10 mouse cellular contexts compared by ENCODE assay signal in the genomic region with DNA sequence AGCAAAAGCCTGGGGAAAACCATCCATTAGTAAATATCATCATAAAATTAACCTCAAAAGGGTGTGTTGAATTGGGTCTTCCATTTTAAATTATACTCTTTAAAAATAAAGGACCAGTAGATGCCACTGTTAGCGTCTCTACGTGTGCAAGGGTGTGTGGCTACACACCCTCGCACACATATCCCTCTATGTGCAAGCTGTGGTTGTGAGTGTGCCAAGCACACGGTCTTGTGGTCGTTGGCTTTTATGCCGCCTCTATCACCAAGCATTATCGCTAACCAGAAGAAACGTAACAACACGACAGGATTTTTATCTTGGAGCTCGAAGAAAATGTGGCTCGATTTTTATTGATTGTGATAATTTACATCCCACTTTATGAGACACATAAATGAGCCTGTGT. TPM values are rescaled to one million over a fixed set of nuclear protein-coding genes. Genes with fewer than 3 reads are reported as not detected.
DNase-seq lines count a peak whose midpoint lies in the region; ATAC-seq and TF ChIP-seq lines count a peak whose summit lies in the region.
"Had no signal": no experiment of that assay in that cellular context is flagged by ENCODE, and none has a peak within 500 bp of the region (broad histone marks: within the 10 kb centered on the region; RNA-seq: fewer than 3 reads in every experiment).

No protein-coding gene starts in this region.

- no peak for ATAC-seq in heart, embryonic 16.5 days (replicated peaks; ENCODE audit: extremely low read depth, insufficient read depth, low FRiP score)
- no peak for ATAC-seq in hindbrain, embryonic 12.5 days (ENCODE audit: low FRiP score)
- no peak for ATAC-seq in liver, postnatal 0 days

- WGBS in heart, embryonic 16.5 days, result 54% methylated on average over 11 of the region's 11 CpGs
- WGBS in embryonic facial prominence, embryonic 10.5 days, result 53% methylated on average over 11 of the region's 11 CpGs
- WGBS in hindbrain, embryonic 12.5 days, result 58% methylated on average over 11 of the region's 11 CpGs
- WGBS in liver, postnatal 0 days (ENCODE audit: insufficient replicate concordance), result 37% methylated on average over 11 of the region's 11 CpGs

- no peak for TF ChIP-seq EP300 in liver, postnatal 0 days (IDR thresholded peaks at IDR 0.05; ENCODE audit: low read depth)

- H3K9me3 ChIP-seq in heart, embryonic 16.5 days (replicated peaks; ENCODE audit: control insufficient read depth, low read length), result no peaks in the 10 kb centered on the region
- H3K9me3 ChIP-seq in embryonic facial prominence, embryonic 10.5 days, result no peaks in the 10 kb centered on the region
- no peaks in the 10 kb centered on the region for H3K9me3 ChIP-seq in hindbrain, embryonic 12.5 days (replicated peaks)
- no peaks in the 10 kb centered on the region for H3K9me3 ChIP-seq in liver, postnatal 0 days (ENCODE audit: low read length)
- H3K9me3 ChIP-seq: midbrain, embryonic 12.5 days had no signal

- no peak for TF ChIP-seq CTCF in liver, postnatal 0 days (IDR thresholded peaks at IDR 0.05; ENCODE audit: low read depth)

- peak overlapping the region; percentile 89; the same call in 1 of the 2 replicates for H3K4me2 ChIP-seq in heart, embryonic 16.5 days (ENCODE audit: low read depth, low read length)
- H3K4me2 ChIP-seq in hindbrain, embryonic 12.5 days (replicated peaks), result peak overlapping the region; percentile 91
- peak overlapping the region; percentile 82 for H3K4me2 ChIP-seq in liver, postnatal 0 days (ENCODE audit: low read depth, low read length)

- H3K9ac ChIP-seq in heart, embryonic 16.5 days (ENCODE audit: low read length), result no peak overlapping the region; the same call in 1 of the 2 replicates
- H3K9ac ChIP-seq in hindbrain, embryonic 12.5 days, result no peak overlapping the region
- peak overlapping the region; percentile 90; the same call in 1 of the 2 replicates for H3K9ac ChIP-seq in liver, postnatal 0 days (replicated peaks)

- peaks cover 26% of the 10 kb centered on the region for H3K4me1 ChIP-seq in heart, embryonic 16.5 days (ENCODE audit: control insufficient read depth, insufficient read depth, low read length)
- peaks cover 50% of the 10 kb centered on the region for H3K4me1 ChIP-seq in embryonic facial prominence, embryonic 10.5 days
- H3K4me1 ChIP-seq in hindbrain, embryonic 12.5 days, result peaks cover 31% of the 10 kb centered on the region
- peaks cover 27% of the 10 kb centered on the region for H3K4me1 ChIP-seq in liver, postnatal 0 days (ENCODE audit: insufficient read depth)

- H3K36me3 ChIP-seq in heart, embryonic 16.5 days (ENCODE audit: control insufficient read depth, insufficient read depth), result no peaks in the 10 kb centered on the region
- H3K36me3 ChIP-seq in embryonic facial prominence, embryonic 10.5 days (replicated peaks), result peaks cover 16% of the 10 kb centered on the region
- H3K36me3 ChIP-seq in hindbrain, embryonic 12.5 days, result 0 out of 2 replicates have a peak, but pooled peaks cover 4% of the 10 kb centered on the region
- peaks cover 12% of the 10 kb centered on the region for H3K36me3 ChIP-seq in liver, postnatal 0 days (replicated peaks; ENCODE audit: insufficient read depth, low read length)
- H3K36me3 ChIP-seq: midbrain, embryonic 12.5 days had no signal

- H3K4me3 ChIP-seq in heart, embryonic 16.5 days (ENCODE audit: low read length), result no peak overlapping the region
- peak overlapping the region; percentile 93; the same call in 1 of the 2 replicates for H3K4me3 ChIP-seq in embryonic facial prominence, embryonic 10.5 days
- no peak overlapping the region for H3K4me3 ChIP-seq in hindbrain, embryonic 12.5 days
- H3K4me3 ChIP-seq in liver, postnatal 0 days (ENCODE audit: low read depth, low read length), result peak overlapping the region; percentile 72

- no peak for DNase-seq in heart, postnatal 10 days
- no peak for DNase-seq in embryonic facial prominence, embryonic 10.5 days (ENCODE audit: low spot score)
- no peak for DNase-seq in liver, postnatal 0 days
- no peak for DNase-seq in right cerebral cortex, postnatal 25 days
- no peak for DNase-seq in urinary bladder, postnatal 36 days (ENCODE audit: low spot score in 2 of 2)
- no peak for DNase-seq in retina, embryonic 14.5 days (ENCODE audit: low spot score)
- DNase-seq: gastrocnemius, postnatal 25 days had no signal

- H3K27ac ChIP-seq in heart, embryonic 16.5 days (ENCODE audit: low read length), result peak overlapping the region; percentile 99
- no peak overlapping the region for H3K27ac ChIP-seq in embryonic facial prominence, embryonic 10.5 days (replicated peaks)
- no peak overlapping the region for H3K27ac ChIP-seq in hindbrain, embryonic 12.5 days
- peak overlapping the region; percentile 99 for H3K27ac ChIP-seq in liver, postnatal 0 days (ENCODE audit: low read depth)

- intact Hi-C loops in heart, postnatal 10 days (cut with DNase I), result loop anchor here (2.0 kb wide), 1 partner anchor 88 kb away; no protein-coding TSS in a partner anchor

- H3K27me3 ChIP-seq in heart, embryonic 16.5 days (ENCODE audit: control insufficient read depth, insufficient read depth, low read length), result no peaks in the 10 kb centered on the region
- 0 out of 2 replicates have a peak, but pooled peaks cover 21% of the 10 kb centered on the region for H3K27me3 ChIP-seq in embryonic facial prominence, embryonic 10.5 days (replicated peaks; ENCODE audit: low read depth, poor library complexity, severe bottlenecking)
- no peaks in the 10 kb centered on the region for H3K27me3 ChIP-seq in hindbrain, embryonic 12.5 days
- no peaks in the 10 kb centered on the region for H3K27me3 ChIP-seq in liver, postnatal 0 days (ENCODE audit: insufficient read depth, low read length)

RNA-seq across cellular contexts. Expression of gene Irs2, which starts 2.1 kb away (rescaled TPM):
- polyA plus RNA-seq in heart, embryonic 16.5 days (2015; fragmentation: Nextera tagmentation; extraction: Ambion mirVana), result 2.3 and 2.9 TPM in 2 replicates
- 10 to 100 TPM; 17.7 to 22.0 TPM for total RNA-seq in heart, postnatal 10 days (2021)
- 7.9 and 8.1 TPM in 2 replicates for polyA plus RNA-seq in embryonic facial prominence, embryonic 10.5 days (2016; fragmentation: Nextera tagmentation; extraction: Ambion mirVana)
- polyA plus RNA-seq in hindbrain, embryonic 12.5 days (2016; fragmentation: Nextera tagmentation; extraction: Ambion mirVana), result 9.8 and 10.4 TPM in 2 replicates
- polyA plus RNA-seq in liver, postnatal 0 days (2015; fragmentation: Nextera tagmentation; extraction: Ambion mirVana), result 4.4 and 5.7 TPM in 2 replicates

Comparison
In these comparisons a context has a peak if more than half of its experiments do, and no peak if none do; other contexts are left out.
1. H3K27ac ChIP-seq: peak in heart, embryonic 16.5 days (single experiment) and liver, postnatal 0 days (single experiment); none in embryonic facial prominence, embryonic 10.5 days (single experiment) and hindbrain, embryonic 12.5 days (single experiment).
2. H3K4me3 ChIP-seq: peak in embryonic facial prominence, embryonic 10.5 days (single experiment) and liver, postnatal 0 days (single experiment); none in heart, embryonic 16.5 days (single experiment) and hindbrain, embryonic 12.5 days (single experiment).
3. Peak in every context shown above with its lines, with median percentiles within 50 percentile points of each other: H3K4me2 ChIP-seq.